In the genomic region with DNA sequence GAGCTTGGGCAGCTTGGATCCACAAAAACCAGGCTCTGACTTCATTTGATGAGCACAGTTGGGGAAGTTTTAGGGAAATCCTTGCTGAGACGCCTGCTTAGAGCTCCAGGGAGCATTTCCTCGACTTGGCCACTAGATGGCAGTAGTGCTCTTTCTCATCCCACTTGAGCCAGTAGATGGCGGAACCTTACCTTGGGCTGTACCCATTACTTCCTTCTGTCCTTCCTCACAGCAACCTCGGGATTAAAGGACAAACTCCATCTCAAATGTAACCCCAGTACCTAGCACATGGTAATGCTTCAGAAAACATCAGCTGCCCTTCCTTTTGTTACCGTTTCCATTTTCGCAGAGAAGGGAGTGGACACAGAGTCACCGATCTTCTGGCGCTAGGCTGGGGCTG, we compare ENCODE assay signal across 8 mouse cellular contexts. TPM values are rescaled to one million over a fixed set of nuclear protein-coding genes. Genes with fewer than 3 reads are reported as not detected.
A peak's percentile ranks its signal among the peaks of the same experiment; 100 is the strongest.
DNase-seq lines count a peak whose midpoint lies in the region; ATAC-seq and TF ChIP-seq lines count a peak whose summit lies in the region.

No protein-coding gene starts in this region.

- peaks cover 3% of the 10 kb centered on the region; the same call in 1 of the 2 replicates for H3K27me3 ChIP-seq in embryonic facial prominence, embryonic 15.5 days
- H3K27me3 ChIP-seq in hindbrain, embryonic 10.5 days (ENCODE audit: insufficient read depth, poor library complexity, severe bottlenecking), result peaks cover 43% of the 10 kb centered on the region
- no peaks in the 10 kb centered on the region; the same call in 1 of the 2 replicates for H3K27me3 ChIP-seq in lung, postnatal 0 days (replicated peaks; ENCODE audit: insufficient read depth, low read length)

- no peaks in the 10 kb centered on the region for H3K9me3 ChIP-seq in embryonic facial prominence, embryonic 15.5 days (replicated peaks)
- no peaks in the 10 kb centered on the region for H3K9me3 ChIP-seq in hindbrain, embryonic 10.5 days
- no peaks in the 10 kb centered on the region for H3K9me3 ChIP-seq in lung, postnatal 0 days (ENCODE audit: low read length)

- peak overlapping the region; percentile 48 for H3K4me3 ChIP-seq in gastrocnemius, adult 2 months
- no peak overlapping the region for H3K4me3 ChIP-seq in bone marrow, adult 2 months (replicated peaks; ENCODE audit: control insufficient read depth, low read depth, low read length)
- H3K4me3 ChIP-seq in embryonic facial prominence, embryonic 15.5 days (replicated peaks), result no peak overlapping the region; the same call in 1 of the 2 replicates
- peak overlapping the region; percentile 23; the same call in 1 of the 2 replicates for H3K4me3 ChIP-seq in hindbrain, embryonic 10.5 days
- H3K4me3 ChIP-seq in lung, postnatal 0 days (ENCODE audit: low read depth, low read length), result no peak overlapping the region

- TF ChIP-seq POLR2A in bone marrow, adult 2 months (IDR thresholded peaks at IDR 0.05; ENCODE audit: borderline replicate concordance, control insufficient read depth, low read depth, low read length), result no peak

- ATAC-seq in embryonic facial prominence, embryonic 15.5 days (ENCODE audit: insufficient number of reproducible peaks, low FRiP score, low TSS enrichment, low read depth), result no peak
- no peak for ATAC-seq in lung, postnatal 0 days

- TF ChIP-seq EP300 in lung, postnatal 0 days (IDR thresholded peaks at IDR 0.05), result no peak

- no peaks in the 10 kb centered on the region for H3K4me1 ChIP-seq in bone marrow, adult 2 months (ENCODE audit: control insufficient read depth, insufficient read depth, low read length)
- 0 out of 2 replicates have a peak, but pooled peaks cover 3% of the 10 kb centered on the region for H3K4me1 ChIP-seq in embryonic facial prominence, embryonic 15.5 days
- H3K4me1 ChIP-seq in hindbrain, embryonic 10.5 days (replicated peaks), result peaks cover 3% of the 10 kb centered on the region
- H3K4me1 ChIP-seq in lung, postnatal 0 days (ENCODE audit: insufficient read depth, low read depth, low read length), result no peaks in the 10 kb centered on the region

- intact Hi-C loops in gastrocnemius, adult 2 months (cut with DNase I), result loop anchor here (2.0 to 10.0 kb wide), 3 partner anchors 750 to 872 kb away; no protein-coding TSS in a partner anchor
- intact Hi-C loops in gastrocnemius, postnatal 36 days (cut with DNase I), result loop anchor here (2.0 kb wide), 1 partner anchor 774 kb away; no protein-coding TSS in a partner anchor

- H3K36me3 ChIP-seq in embryonic facial prominence, embryonic 15.5 days, result no peaks in the 10 kb centered on the region
- H3K36me3 ChIP-seq in hindbrain, embryonic 10.5 days, result no peaks in the 10 kb centered on the region
- no peaks in the 10 kb centered on the region for H3K36me3 ChIP-seq in lung, postnatal 0 days (ENCODE audit: insufficient read depth, low read length)

- no peak overlapping the region for H3K9ac ChIP-seq in embryonic facial prominence, embryonic 15.5 days
- H3K9ac ChIP-seq in lung, postnatal 0 days (replicated peaks; ENCODE audit: low read depth), result no peak overlapping the region

- peak; percentile 94 for TF ChIP-seq CTCF in gastrocnemius, adult 2 months (IDR thresholded peaks at IDR 0.05)
- TF ChIP-seq CTCF in bone marrow, adult 2 months (IDR thresholded peaks at IDR 0.05; ENCODE audit: control insufficient read depth, insufficient read depth, low read length), result peak; percentile 94
- TF ChIP-seq CTCF in lung, postnatal 0 days (IDR thresholded peaks at IDR 0.05), result peak; percentile 98

- H3K27ac ChIP-seq in gastrocnemius, adult 2 months, result no peak overlapping the region
- H3K27ac ChIP-seq in bone marrow, adult 2 months (ENCODE audit: control insufficient read depth, insufficient read depth, low read depth, low read length, poor library complexity), result no peak overlapping the region
- H3K27ac ChIP-seq in embryonic facial prominence, embryonic 15.5 days (replicated peaks), result no peak overlapping the region
- H3K27ac ChIP-seq in hindbrain, embryonic 10.5 days, result no peak overlapping the region
- H3K27ac ChIP-seq in lung, postnatal 0 days (ENCODE audit: low read length), result no peak overlapping the region

- peak overlapping the region; percentile 31; the same call in 1 of the 2 replicates for H3K4me2 ChIP-seq in embryonic facial prominence, embryonic 15.5 days (replicated peaks)
- H3K4me2 ChIP-seq in lung, postnatal 0 days (replicated peaks; ENCODE audit: low read depth, low read length), result no peak overlapping the region

- 34% methylated on average over 8 of the region's 8 CpGs for WGBS in bone marrow, adult 2 months
- WGBS in embryonic facial prominence, embryonic 15.5 days, result 33% methylated on average over 8 of the region's 8 CpGs
- WGBS in hindbrain, embryonic 10.5 days, result 32% methylated on average over 8 of the region's 8 CpGs
- 32% methylated on average over 8 of the region's 8 CpGs for WGBS in lung, postnatal 0 days

- no peak for DNase-seq in gastrocnemius, adult 2 months
- DNase-seq in gastrocnemius, postnatal 36 days, result no peak
- peak; percentile 54 for DNase-seq in hindbrain, embryonic 10.5 days (ENCODE audit: low spot score)
- peak; percentile 10 to 40 for DNase-seq in layer of hippocampus, adult 8-10 months (ENCODE audit: low spot score in 2 of 2)
- peak; percentile 74 for DNase-seq in lung, postnatal 0 days (ENCODE audit: low spot score)
- DNase-seq in retina, embryonic 14.5 days (ENCODE audit: low spot score), result peak; percentile 91

RNA-seq across cellular contexts. Expression of gene Pah, which starts 31.1 kb away (rescaled TPM):
- not detected for total RNA-seq in gastrocnemius, adult 2 months (2021)
- not detected for total RNA-seq in gastrocnemius, postnatal 36 days (2021)
- polyA plus RNA-seq in bone marrow, adult 2 months (2011; ENCODE audit: insufficient read depth, insufficient read length, low replicate concordance, missing spikeins), result 4.4 and 8.2 TPM in 2 replicates
- not detected in 2 replicates for polyA plus RNA-seq in embryonic facial prominence, embryonic 15.5 days (2015; fragmentation: Nextera tagmentation; extraction: Ambion mirVana)
- not detected in 2 replicates for polyA plus RNA-seq in hindbrain, embryonic 10.5 days (2016; fragmentation: Nextera tagmentation; extraction: Ambion mirVana)
- total RNA-seq in layer of hippocampus, adult 8-10 months (2022), result not detected
- not detected in 2 replicates for polyA plus RNA-seq in lung, postnatal 0 days (2015; fragmentation: Nextera tagmentation; extraction: Ambion mirVana)

RNA-seq across cellular contexts. Expression of gene Ascl1, which starts 59.3 kb away (rescaled TPM):
- total RNA-seq in gastrocnemius, adult 2 months (2021), result not detected
- total RNA-seq in gastrocnemius, postnatal 36 days (2021), result not detected
- not detected in 2 replicates for polyA plus RNA-seq in bone marrow, adult 2 months (2011; ENCODE audit: insufficient read depth, insufficient read length, low replicate concordance, missing spikeins)
- polyA plus RNA-seq in embryonic facial prominence, embryonic 15.5 days (2015; fragmentation: Nextera tagmentation; extraction: Ambion mirVana), result 1.9 TPM in 2 replicates
- 15.7 and 41.5 TPM in 2 replicates for polyA plus RNA-seq in hindbrain, embryonic 10.5 days (2016; fragmentation: Nextera tagmentation; extraction: Ambion mirVana)
- total RNA-seq in layer of hippocampus, adult 8-10 months (2022), result 1 to 10 TPM; 5.0 to 7.2 (median 6.2) TPM
- polyA plus RNA-seq in lung, postnatal 0 days (2015; fragmentation: Nextera tagmentation; extraction: Ambion mirVana), result 0.44 and 0.52 TPM in 2 replicates

Comparison
In these comparisons a context has a peak if more than half of its experiments do, and no peak if none do; other contexts are left out.
1. DNase-seq: peak in hindbrain, embryonic 10.5 days (single experiment), layer of hippocampus, adult 8-10 months (2 of 2), lung, postnatal 0 days (single experiment) and retina, embryonic 14.5 days (single experiment); none in gastrocnemius, adult 2 months (single experiment) and gastrocnemius, postnatal 36 days (0 of 2).
2. H3K4me3 ChIP-seq: peak in gastrocnemius, adult 2 months (single experiment) and hindbrain, embryonic 10.5 days (single experiment); none in bone marrow, adult 2 months (single experiment), embryonic facial prominence, embryonic 15.5 days (single experiment) and lung, postnatal 0 days (single experiment).
3. Peak in every context shown above with its lines, with median percentiles within 50 percentile points of each other: CTCF ChIP-seq.